Mouse (Mus musculus) heart, embryonic 15.5 days (tissue): ENCODE results near the gene H2-Aa. TPM values are rescaled to one million over a fixed set of nuclear protein-coding genes. Genes with fewer than 3 reads are reported as not detected.

ENCODE experiments used
- ATAC-seq: fragments of 200-750 bp; cut with Nextera tagmentation; replicated peaks from 2 replicates; pipeline ENCODE4 v1.8.0; 2017; ENCODE audit warnings: low read depth, moderate TSS enrichment; ENCODE audit not compliant: insufficient number of reproducible peaks, insufficient read depth, low FRiP score
- H3K27ac ChIP-seq: fragments of 300-500 bp; sonication (generic); 2 replicates; pipeline ENCODE4 v1.5.1; 2015; ENCODE audit warnings: mild to moderate bottlenecking, inconsistent platforms
- H3K27me3 ChIP-seq: fragments of 300-500 bp; sonication (generic); 2 replicates; pipeline ENCODE4 v1.6.1; 2015; ENCODE audit warnings: inconsistent platforms
- H3K36me3 ChIP-seq: fragments of 300-500 bp; sonication (generic); 2 replicates; pipeline ENCODE4 v1.6.1; 2015; ENCODE audit warnings: mild to moderate bottlenecking, inconsistent platforms
- H3K4me1 ChIP-seq: fragments of 300-500 bp; sonication (generic); replicated peaks from 2 replicates; pipeline ENCODE4 v1.6.1; 2015; ENCODE audit warnings: inconsistent platforms
- H3K4me2 ChIP-seq: fragments of 300-500 bp; sonication (generic); 2 replicates; pipeline ENCODE4 v1.6.1; 2015; ENCODE audit warnings: inconsistent platforms, mild to moderate bottlenecking, moderate library complexity
- H3K4me3 ChIP-seq: fragments of 300-500 bp; sonication (generic); 2 replicates; pipeline ENCODE4 v1.5.1; 2015; ENCODE audit warnings: mild to moderate bottlenecking, inconsistent platforms
- H3K9ac ChIP-seq: fragments of 300-500 bp; sonication (generic); 2 replicates; pipeline ENCODE4 v1.6.1; 2015; ENCODE audit warnings: mild to moderate bottlenecking, inconsistent platforms
- H3K9me3 ChIP-seq: fragments of 300-500 bp; sonication (generic); replicated peaks from 2 replicates; pipeline ENCODE4 v1.6.1; 2016; ENCODE audit warnings: inconsistent platforms
- WGBS: fragments of 180-500 bp; shearing (Covaris S2); methylation state at CpG from one replicate; pipeline ENCODE4 v1.1.7; 2015; ENCODE audit warnings: mixed read lengths; 5-methylcytosine and 5-hydroxymethylcytosine counted together
- polyA plus RNA-seq: library from polyadenylated mRNA; unstranded; fragments of >200 nt; fragmentation: Nextera tagmentation; extraction: Ambion mirVana; gene quantifications from 2 replicates; pipeline ENCODE4 v1.2.1, GENCODE M21; 2015

The H2-Aa gene
- polyA plus RNA-seq, 1 experiment from 2014 or later = 5.9 TPM

- Histone ChIP-seq H3K9me3 (no peaks in the 10 kb centered on the region), H3K4me3 (peak overlapping the region; percentile 68), H3K27me3 (0 out of 2 replicates have a peak, but pooled peaks cover 4% of the 10 kb centered on the region), H3K27ac (peak overlapping the region; percentile 69), H3K36me3 (no peaks in the 10 kb centered on the region), H3K9ac (peak overlapping the region; percentile 71), H3K4me1 (peaks cover 7% of the 10 kb centered on the region), H3K4me2 (peak overlapping the region; percentile 75)
- ATAC-seq = peak; percentile 82
- WGBS = 21% methylated on average over 38 of the region's 38 CpGs
Measured at GRCm38 (mm10) chr17:34309683-34310385, 22.2 kb upstream of the H2-Aa start.

- H3K4me1 ChIP-seq = peaks cover 7% of the 10 kb centered on the region
- ATAC-seq = no peak
- peak overlapping the region; percentile 75 for H3K4me2 ChIP-seq
- WGBS = 21% methylated on average over 10 of the region's 10 CpGs
- 0 out of 2 replicates have a peak, but pooled peaks cover 4% of the 10 kb centered on the region for H3K27me3 ChIP-seq
- peak overlapping the region; percentile 69 for H3K27ac ChIP-seq
- H3K36me3 ChIP-seq = no peaks in the 10 kb centered on the region
- peak overlapping the region; percentile 71 for H3K9ac ChIP-seq
- H3K9me3 ChIP-seq = no peaks in the 10 kb centered on the region
- H3K4me3 ChIP-seq = peak overlapping the region; percentile 68
Measured at GRCm38 (mm10) chr17:34309225-34309624, 21.6 kb upstream of the H2-Aa start.

GRCm38 (mm10) chr17:34308161-34308560, 20.5 kb upstream of the H2-Aa start:
- Histone ChIP-seq H3K9ac (no peak overlapping the region), H3K27me3 (0 out of 2 replicates have a peak, but pooled peaks cover 4% of the 10 kb centered on the region), H3K36me3 (no peaks in the 10 kb centered on the region), H3K9me3 (no peaks in the 10 kb centered on the region), H3K4me2 (no peak overlapping the region), H3K27ac (no peak overlapping the region), H3K4me1 (peaks cover 7% of the 10 kb centered on the region), H3K4me3 (no peak overlapping the region)
- ATAC-seq = no peak
- 81% methylated on average over 4 of the region's 4 CpGs for WGBS

GRCm38 (mm10) chr17:34307216-34307615, 19.6 kb upstream of the H2-Aa start:
- Histone ChIP-seq H3K4me3 (no peak overlapping the region), H3K27ac (no peak overlapping the region), H3K4me1 (peaks cover 7% of the 10 kb centered on the region), H3K9me3 (no peaks in the 10 kb centered on the region), H3K36me3 (no peaks in the 10 kb centered on the region), H3K4me2 (no peak overlapping the region), H3K27me3 (0 out of 2 replicates have a peak, but pooled peaks cover 4% of the 10 kb centered on the region), H3K9ac (no peak overlapping the region)
- no peak for ATAC-seq

GRCm38 (mm10) chr17:34306407-34306806, 18.8 kb upstream of the H2-Aa start:
- Histone ChIP-seq H3K27me3 (0 out of 2 replicates have a peak, but pooled peaks cover 4% of the 10 kb centered on the region), H3K9ac (no peak overlapping the region), H3K9me3 (no peaks in the 10 kb centered on the region), H3K4me3 (no peak overlapping the region), H3K4me2 (no peak overlapping the region), H3K36me3 (no peaks in the 10 kb centered on the region), H3K4me1 (peaks cover 7% of the 10 kb centered on the region), H3K27ac (no peak overlapping the region)
- 68% methylated on average over 2 of the region's 2 CpGs for WGBS
- ATAC-seq = no peak

- 0 out of 2 replicates have a peak, but pooled peaks cover 4% of the 10 kb centered on the region for H3K27me3 ChIP-seq
- H3K36me3 ChIP-seq = no peaks in the 10 kb centered on the region
- no peaks in the 10 kb centered on the region for H3K9me3 ChIP-seq
- ATAC-seq = peak; percentile 72
- no peak within 1 kb of the TSS for H3K4me2 ChIP-seq
- H3K27ac ChIP-seq = no peak within 1 kb of the TSS
- peaks cover 7% of the 10 kb centered on the region for H3K4me1 ChIP-seq
- no peak within 1 kb of the TSS for H3K4me3 ChIP-seq
- no peak within 1 kb of the TSS for H3K9ac ChIP-seq
Measured at GRCm38 (mm10) chr17:34305380-34306030, 17.9 kb upstream of the H2-Aa start, which contains the start of gene H2-Eb1. Gene H2-Eb1 (plus strand): TSS chr17:34305867.

GRCm38 (mm10) chr17:34304751-34305150, 17.1 kb upstream of the H2-Aa start:
- WGBS = 13% methylated on average over 4 of the region's 4 CpGs
- Histone ChIP-seq H3K9ac (no peak overlapping the region), H3K27ac (no peak overlapping the region), H3K9me3 (no peaks in the 10 kb centered on the region), H3K27me3 (0 out of 2 replicates have a peak, but pooled peaks cover 4% of the 10 kb centered on the region), H3K4me3 (no peak overlapping the region), H3K4me1 (peaks cover 3% of the 10 kb centered on the region), H3K36me3 (no peaks in the 10 kb centered on the region), H3K4me2 (no peak overlapping the region)
- no peak; the same call in 1 of the 2 replicates for ATAC-seq

GRCm38 (mm10) chr17:34303789-34304188, 16.2 kb upstream of the H2-Aa start:
- ATAC-seq = no peak
- Histone ChIP-seq H3K27me3 (0 out of 2 replicates have a peak, but pooled peaks cover 4% of the 10 kb centered on the region), H3K4me2 (no peak overlapping the region), H3K27ac (no peak overlapping the region), H3K36me3 (no peaks in the 10 kb centered on the region), H3K4me1 (no peaks in the 10 kb centered on the region), H3K9ac (no peak overlapping the region), H3K4me3 (no peak overlapping the region), H3K9me3 (no peaks in the 10 kb centered on the region)
- WGBS = 82% methylated on average over 2 of the region's 2 CpGs

- Histone ChIP-seq H3K9ac (no peak overlapping the region), H3K4me3 (no peak overlapping the region), H3K27ac (no peak overlapping the region), H3K27me3 (no peaks in the 10 kb centered on the region), H3K4me2 (no peak overlapping the region), H3K36me3 (no peaks in the 10 kb centered on the region), H3K9me3 (no peaks in the 10 kb centered on the region), H3K4me1 (no peaks in the 10 kb centered on the region)
- WGBS = 89% methylated on average over 4 of the region's 4 CpGs
- ATAC-seq = no peak
Measured at GRCm38 (mm10) chr17:34301670-34302190, 14.1 kb upstream of the H2-Aa start.

- H3K9me3 ChIP-seq = no peaks in the 10 kb centered on the region
- WGBS = 68% methylated on average over 23 of the region's 23 CpGs
- no peak overlapping the region for H3K27ac ChIP-seq
- H3K27me3 ChIP-seq = no peaks in the 10 kb centered on the region
- no peak overlapping the region for H3K4me2 ChIP-seq
- no peak for ATAC-seq
- no peak overlapping the region for H3K9ac ChIP-seq
- H3K4me3 ChIP-seq = no peak overlapping the region
- no peaks in the 10 kb centered on the region for H3K36me3 ChIP-seq
- peaks cover 3% of the 10 kb centered on the region for H3K4me1 ChIP-seq
Measured at GRCm38 (mm10) chr17:34300691-34301566, 13.3 kb upstream of the H2-Aa start.

GRCm38 (mm10) chr17:34300071-34300470, 12.4 kb upstream of the H2-Aa start:
- Histone ChIP-seq H3K27me3 (no peaks in the 10 kb centered on the region), H3K4me1 (peaks cover 5% of the 10 kb centered on the region), H3K4me2 (no peak overlapping the region), H3K9me3 (no peaks in the 10 kb centered on the region), H3K36me3 (no peaks in the 10 kb centered on the region), H3K4me3 (no peak overlapping the region), H3K27ac (no peak overlapping the region), H3K9ac (no peak overlapping the region)
- 87% methylated on average over 8 of the region's 8 CpGs for WGBS
- no peak for ATAC-seq
